Mouse (Mus musculus) ovary, adult 18-20 months (tissue): ENCODE data around the gene Nle1.

Experiments
- DNase-seq: peaks from one replicate; pipeline ENCODE4 v3.0.0; 2022; ENCODE audit warnings: low spot score, mixed read lengths

The Nle1 gene

GRCm38 (mm10) chr11:82869506-82870172, 38.6 kb downstream of the Nle1 start:
- no peak for DNase-seq

GRCm38 (mm10) chr11:82867956-82868355, 40.3 kb downstream of the Nle1 start:
- DNase-seq = no peak

DNA sequence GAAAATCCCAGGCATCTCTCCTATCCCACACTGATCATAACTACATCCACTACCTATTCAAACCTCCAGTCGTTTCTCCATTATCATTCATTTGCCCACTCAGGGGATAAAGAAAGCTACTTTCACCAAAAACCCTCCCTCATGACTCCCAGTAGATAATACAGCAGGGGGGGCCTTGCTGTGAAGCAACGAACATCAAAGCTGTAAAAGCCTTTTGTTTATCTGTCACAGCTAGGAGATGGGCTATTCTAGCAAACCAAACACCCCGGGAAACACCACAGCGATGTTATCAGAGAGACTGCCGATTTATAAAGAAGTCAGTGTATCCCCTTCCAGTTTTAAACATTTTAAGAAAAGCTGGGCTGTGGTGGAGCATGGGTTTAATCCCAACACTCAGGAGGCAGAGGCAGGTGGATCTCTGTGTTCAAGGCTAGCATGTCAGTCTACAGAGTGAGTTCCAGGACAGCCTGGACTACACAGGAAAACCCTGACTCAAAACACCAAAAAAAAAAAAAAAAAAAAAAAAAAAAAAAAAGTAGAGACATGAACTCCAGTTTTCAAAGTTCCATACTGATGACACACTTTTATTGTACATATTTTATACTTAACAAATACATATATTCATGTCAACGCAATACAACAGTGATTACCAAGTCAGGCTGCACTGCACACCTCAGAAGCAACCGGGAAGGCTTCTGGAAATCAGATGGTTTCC, 41.2 kb downstream of the Nle1 start:
- DNase-seq = no peak

- DNase-seq = no peak
Observed at GRCm38 (mm10) chr11:82865957-82866356, 42.3 kb downstream of the Nle1 start.

- DNase-seq = no peak
Observed at GRCm38 (mm10) chr11:82863488-82863931, 44.7 kb downstream of the Nle1 start.

GRCm38 (mm10) chr11:82863059-82863458, 45.2 kb downstream of the Nle1 start:
- no peak for DNase-seq

- DNase-seq = no peak
Observed at GRCm38 (mm10) chr11:82862638-82863037, 45.6 kb downstream of the Nle1 start.

- DNase-seq = no peak
Observed at GRCm38 (mm10) chr11:82861558-82861957, 46.7 kb downstream of the Nle1 start.

- no peak for DNase-seq
Observed at GRCm38 (mm10) chr11:82860759-82861158, 47.5 kb downstream of the Nle1 start.

- DNase-seq = no peak
Observed at GRCm38 (mm10) chr11:82857307-82857848, 50.8 kb downstream of the Nle1 start.

GRCm38 (mm10) chr11:82856032-82856431, 52.2 kb downstream of the Nle1 start:
- DNase-seq = no peak

DNA sequence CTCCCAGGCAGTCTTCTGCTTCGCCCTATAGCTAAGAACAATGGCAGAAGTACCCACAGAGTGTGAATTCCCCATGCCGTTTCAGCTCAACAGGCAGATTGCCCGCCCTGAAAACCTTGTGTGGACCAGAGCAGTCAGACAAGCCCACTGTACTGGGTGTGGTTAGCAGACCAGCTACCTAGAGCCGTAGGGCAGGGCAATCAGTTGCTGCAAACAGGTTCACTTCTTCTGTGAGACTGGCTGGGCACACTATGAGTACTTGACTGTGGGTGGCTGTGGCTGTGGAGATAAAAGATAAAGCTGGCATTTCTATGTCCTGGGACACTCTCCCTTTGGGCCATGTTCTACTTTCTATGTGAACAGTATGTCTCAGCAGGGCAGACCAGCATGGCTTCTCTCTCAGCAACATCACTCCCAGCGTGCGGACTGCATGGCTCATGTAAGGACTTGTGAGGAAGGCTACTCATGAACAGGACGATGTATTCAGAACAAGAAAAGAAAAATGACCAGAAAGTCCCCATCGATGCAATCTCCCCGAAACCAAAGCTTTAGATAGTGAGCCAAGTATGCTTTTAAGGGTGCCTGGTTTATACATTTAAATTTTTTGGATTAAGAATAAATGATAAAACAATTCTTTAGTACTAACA, 52.8 kb downstream of the Nle1 start:
- no peak for DNase-seq

DNA sequence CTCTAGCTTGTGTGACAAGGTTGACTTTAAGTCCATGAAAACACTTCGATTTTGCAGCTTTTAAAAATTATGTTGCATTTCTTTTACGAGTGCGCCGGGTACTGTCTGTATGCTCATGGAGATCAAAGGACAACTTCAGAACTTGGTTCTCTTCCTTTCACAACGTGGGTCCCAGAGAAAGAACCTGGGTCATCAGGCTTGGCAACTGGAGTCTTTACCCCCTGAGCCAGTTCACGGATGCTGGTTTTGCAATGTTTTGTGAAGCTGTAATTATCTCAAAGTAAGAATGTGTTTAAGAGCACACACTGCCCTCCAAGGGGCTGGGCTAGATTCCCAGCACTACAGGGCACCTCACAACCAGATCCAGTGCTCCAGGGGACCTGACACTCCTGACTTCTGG, 54.1 kb downstream of the Nle1 start:
- DNase-seq = no peak

DNA sequence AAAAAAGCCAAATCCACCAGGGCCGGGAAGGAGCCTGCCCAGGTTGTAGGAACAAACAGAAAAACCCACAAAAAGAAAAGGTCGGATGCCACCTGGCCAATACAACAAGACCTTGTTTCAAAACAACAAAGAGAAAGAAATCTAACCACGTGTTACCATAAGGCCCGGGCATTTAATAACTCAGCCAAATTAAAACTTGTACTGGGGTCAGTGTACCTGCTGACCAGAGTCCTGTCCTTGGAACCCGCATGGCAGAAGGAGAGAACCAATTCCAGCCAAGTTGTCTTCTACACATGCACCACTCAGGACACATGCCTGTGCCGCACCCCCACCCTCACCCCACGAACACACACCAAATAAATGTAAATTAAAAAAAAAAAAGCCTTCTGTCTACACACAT, 55.3 kb downstream of the Nle1 start:
- no peak for DNase-seq

- no peak for DNase-seq
Observed at GRCm38 (mm10) chr11:82852540-82852939, 55.7 kb downstream of the Nle1 start.

DNA sequence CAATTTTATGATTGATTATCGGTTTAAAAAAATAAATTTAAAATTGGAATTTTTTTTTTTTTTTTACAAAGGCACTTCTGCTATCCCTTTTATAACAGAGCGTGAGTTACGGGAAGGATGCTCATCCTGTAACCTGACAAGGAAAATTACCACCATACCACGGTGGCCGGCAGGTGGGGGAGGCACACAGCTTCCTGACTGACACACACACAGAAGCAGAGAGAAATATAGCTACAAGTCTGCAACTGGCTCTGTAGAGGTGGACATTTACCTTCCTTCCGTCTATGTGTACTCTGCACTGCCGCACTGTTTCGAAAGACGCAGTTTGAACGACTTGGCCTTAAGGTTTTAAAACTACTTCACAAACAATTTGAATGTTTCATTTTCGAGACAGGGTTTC, 56.1 kb downstream of the Nle1 start:
- DNase-seq = no peak
